Mouse (Mus musculus) embryonic fibroblast, embryonic 13.5 days (primary cell): ENCODE results near the gene Coq2.

ENCODE experiments used
- CTCF ChIP-seq: IDR thresholded peaks from 2 replicates; pipeline ENCODE4 v1.5.1; 2011; ENCODE audit warnings: mild to moderate bottlenecking, control low read depth, low read length, moderate library complexity, borderline replicate concordance; ENCODE audit not compliant: insufficient read depth
- POLR2A ChIP-seq: IDR thresholded peaks from 2 replicates; pipeline ENCODE4 v1.6.1; 2011; ENCODE audit warnings: low read depth, mild to moderate bottlenecking, control low read depth, low read length, moderate library complexity

DNA sequence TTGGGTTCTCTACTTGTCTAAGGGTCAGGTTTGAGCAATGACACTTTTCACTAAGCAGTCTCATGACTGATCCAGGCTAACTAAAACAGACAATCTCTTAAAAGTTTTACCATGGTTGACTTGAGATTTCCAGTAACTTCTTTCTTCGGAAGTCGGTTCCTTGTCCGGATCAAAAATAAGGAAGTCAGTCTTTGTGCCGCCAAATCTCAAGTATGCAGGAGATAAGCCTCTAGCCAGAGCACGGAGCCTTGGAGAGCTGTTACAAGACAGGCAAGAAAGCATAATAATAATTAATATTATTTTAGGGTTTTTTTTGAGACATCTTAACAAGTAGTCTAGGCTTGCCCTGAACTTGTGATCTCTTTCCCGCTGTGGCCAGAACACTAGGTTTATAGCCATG is 36.3 kb upstream of the Coq2 start:
- TF ChIP-seq CTCF (no peak), POLR2A (no peak)
